Mouse (Mus musculus): ENCODE results near the gene Gm17387. TPM values are rescaled to one million over a fixed set of nuclear protein-coding genes. Genes with fewer than 3 reads are reported as not detected.

Gm17387 gene
- total and polyA plus RNA-seq, 2 experiments from 2014 or later: not detected

- H3K4me2 ChIP-seq (ENCODE audit: low read depth): no peak within 1 kb of the TSS
- DNase-seq (no peak), ATAC-seq (no peak)
- H3K9me3 ChIP-seq (ENCODE audit: low read length): no peaks in the 10 kb centered on the region
- no peaks in the 10 kb centered on the region for H3K4me1 ChIP-seq (ENCODE audit: insufficient read depth)
- WGBS: 92% methylated on average over 15 of the region's 15 CpGs
- no peak within 1 kb of the TSS for H3K4me3 ChIP-seq (ENCODE audit: low read depth, low read length)
- H3K27ac ChIP-seq (ENCODE audit: low read depth, low read length): no peak within 1 kb of the TSS
- H3K9ac ChIP-seq: no peak within 1 kb of the TSS
- no peaks in the 10 kb centered on the region for H3K36me3 ChIP-seq (ENCODE audit: insufficient read depth)
- H3K27me3 ChIP-seq (ENCODE audit: insufficient read depth, low read length): no peaks in the 10 kb centered on the region
- TF ChIP-seq CTCF (IDR thresholded peaks at IDR 0.05; ENCODE audit: low read depth): no peak
Observed at GRCm38 (mm10) chr7:141077841-141078240, 48.9 kb downstream of the Gm17387 start, which contains the start of gene Pkp3. TSS of gene Pkp3 (plus strand) at chr7:141078218.

GRCm38 (mm10) chr7:141078876-141079275 is 49.9 kb downstream of the Gm17387 start:
- no peaks in the 10 kb centered on the region for H3K4me1 ChIP-seq (ENCODE audit: insufficient read depth)
- H3K9ac ChIP-seq: no peak overlapping the region
- no peak for TF ChIP-seq CTCF (IDR thresholded peaks at IDR 0.05; ENCODE audit: low read depth)
- H3K27me3 ChIP-seq (ENCODE audit: insufficient read depth, low read length): no peaks in the 10 kb centered on the region
- no peaks in the 10 kb centered on the region for H3K36me3 ChIP-seq (ENCODE audit: insufficient read depth)
- WGBS: 86% methylated on average over 4 of the region's 4 CpGs
- DNase-seq: no peak
- H3K4me3 ChIP-seq (ENCODE audit: low read depth, low read length): no peak overlapping the region
- H3K27ac ChIP-seq (ENCODE audit: low read depth, low read length): no peak overlapping the region
- H3K4me2 ChIP-seq (ENCODE audit: low read depth): no peak overlapping the region
- ATAC-seq: no peak
- H3K9me3 ChIP-seq (ENCODE audit: low read length): no peaks in the 10 kb centered on the region

Other genes with a start within 250 kb of the Gm17387 start
Only the 30 nearest of the 32 such genes appear.
- 19.8 and 32.1 TPM in 2 replicates for gene Zfp941, start 207.0 kb upstream of the Gm17387 start, total RNA-seq (2014; rRNA removed)
- gene Zfp941, start 207.0 kb upstream of the Gm17387 start, polyA plus RNA-seq (2015; fragmentation: Nextera tagmentation; extraction: Ambion mirVana): 8.3 and 15.6 TPM in 2 replicates
- not detected in 2 replicates for gene Urah, start 194.1 kb upstream of the Gm17387 start, total RNA-seq (2014; rRNA removed)
- 0.48 and 0.64 TPM in 2 replicates for gene Urah, start 194.1 kb upstream of the Gm17387 start, polyA plus RNA-seq (2015; fragmentation: Nextera tagmentation; extraction: Ambion mirVana)
- not detected in 2 replicates for gene Scgb1c1, start 183.6 kb upstream of the Gm17387 start, total RNA-seq (2014; rRNA removed)
- 0.48 TPM in 1 of 2 replicates, not detected in the other for gene Scgb1c1, start 183.6 kb upstream of the Gm17387 start, polyA plus RNA-seq (2015; fragmentation: Nextera tagmentation; extraction: Ambion mirVana)
- gene Odf3, start 181.3 kb upstream of the Gm17387 start, total RNA-seq (2014; rRNA removed): not detected in 2 replicates
- gene Odf3, start 181.3 kb upstream of the Gm17387 start, polyA plus RNA-seq (2015; fragmentation: Nextera tagmentation; extraction: Ambion mirVana): 0.10 and 0.13 TPM in 2 replicates
- 2.0 and 4.2 TPM in 2 replicates for gene Gm45785, start 172.8 kb upstream of the Gm17387 start, total RNA-seq (2014; rRNA removed)
- not detected in 2 replicates for gene Gm45785, start 172.8 kb upstream of the Gm17387 start, polyA plus RNA-seq (2015; fragmentation: Nextera tagmentation; extraction: Ambion mirVana)
- 98.8 and 123 TPM in 2 replicates for gene Ric8a, start 172.2 kb upstream of the Gm17387 start, total RNA-seq (2014; rRNA removed)
- 79.5 and 91.8 TPM in 2 replicates for gene Ric8a, start 172.2 kb upstream of the Gm17387 start, polyA plus RNA-seq (2015; fragmentation: Nextera tagmentation; extraction: Ambion mirVana)
- 30.8 and 34.5 TPM in 2 replicates for gene Bet1l, start 171.6 kb upstream of the Gm17387 start, total RNA-seq (2014; rRNA removed)
- gene Bet1l, start 171.6 kb upstream of the Gm17387 start, polyA plus RNA-seq (2015; fragmentation: Nextera tagmentation; extraction: Ambion mirVana): 48.8 and 58.0 TPM in 2 replicates
- 164 and 174 TPM in 2 replicates for gene Psmd13, start 147.2 kb upstream of the Gm17387 start, total RNA-seq (2014; rRNA removed)
- gene Psmd13, start 147.2 kb upstream of the Gm17387 start, polyA plus RNA-seq (2015; fragmentation: Nextera tagmentation; extraction: Ambion mirVana): 274 and 298 TPM in 2 replicates
- 41.9 and 46.3 TPM in 2 replicates for gene Sirt3, start 146.8 kb upstream of the Gm17387 start, total RNA-seq (2014; rRNA removed)
- 44.2 and 48.3 TPM in 2 replicates for gene Sirt3, start 146.8 kb upstream of the Gm17387 start, polyA plus RNA-seq (2015; fragmentation: Nextera tagmentation; extraction: Ambion mirVana)
- not detected in 2 replicates for gene Cox8b, start 128.7 kb upstream of the Gm17387 start, total RNA-seq (2014; rRNA removed)
- gene Cox8b, start 128.7 kb upstream of the Gm17387 start, polyA plus RNA-seq (2015; fragmentation: Nextera tagmentation; extraction: Ambion mirVana): not detected in 2 replicates
- gene Nlrp6, start 108.2 kb upstream of the Gm17387 start, total RNA-seq (2014; rRNA removed): 0.85 and 1.00 TPM in 2 replicates
- gene Nlrp6, start 108.2 kb upstream of the Gm17387 start, polyA plus RNA-seq (2015; fragmentation: Nextera tagmentation; extraction: Ambion mirVana): 0.98 and 1.3 TPM in 2 replicates
- 7.2 and 8.5 TPM in 2 replicates for gene Pgghg, start 87.7 kb upstream of the Gm17387 start, total RNA-seq (2014; rRNA removed)
- gene Pgghg, start 87.7 kb upstream of the Gm17387 start, polyA plus RNA-seq (2015; fragmentation: Nextera tagmentation; extraction: Ambion mirVana): 4.7 and 5.3 TPM in 2 replicates
- gene Ifitm5, start 78.8 kb upstream of the Gm17387 start, total RNA-seq (2014; rRNA removed): 0.86 TPM in 1 of 2 replicates, not detected in the other
- 0.28 and 0.45 TPM in 2 replicates for gene Ifitm5, start 78.8 kb upstream of the Gm17387 start, polyA plus RNA-seq (2015; fragmentation: Nextera tagmentation; extraction: Ambion mirVana)
- not detected in 2 replicates for gene Gm45717, start 73.2 kb upstream of the Gm17387 start, total RNA-seq (2014; rRNA removed)
- not detected in 2 replicates for gene Gm45717, start 73.2 kb upstream of the Gm17387 start, polyA plus RNA-seq (2015; fragmentation: Nextera tagmentation; extraction: Ambion mirVana)
- gene Ifitm2, start 73.1 kb upstream of the Gm17387 start, total RNA-seq (2014; rRNA removed): 45.2 and 55.6 TPM in 2 replicates
- 240 and 270 TPM in 2 replicates for gene Ifitm2, start 73.1 kb upstream of the Gm17387 start, polyA plus RNA-seq (2015; fragmentation: Nextera tagmentation; extraction: Ambion mirVana)
- gene Ifitm1, start 61.9 kb upstream of the Gm17387 start, total RNA-seq (2014; rRNA removed): 10.5 and 12.7 TPM in 2 replicates
- gene Ifitm1, start 61.9 kb upstream of the Gm17387 start, polyA plus RNA-seq (2015; fragmentation: Nextera tagmentation; extraction: Ambion mirVana): 14.5 and 19.4 TPM in 2 replicates
- gene Ifitm3, start 18.4 kb upstream of the Gm17387 start, total RNA-seq (2014; rRNA removed): 12.2 and 35.9 TPM in 2 replicates
- 78.8 and 81.3 TPM in 2 replicates for gene Ifitm3, start 18.4 kb upstream of the Gm17387 start, polyA plus RNA-seq (2015; fragmentation: Nextera tagmentation; extraction: Ambion mirVana)
- 2.0 TPM in 1 of 2 replicates, not detected in the other for gene Ifitm6, start 11.2 kb upstream of the Gm17387 start, total RNA-seq (2014; rRNA removed)
- gene Ifitm6, start 11.2 kb upstream of the Gm17387 start, polyA plus RNA-seq (2015; fragmentation: Nextera tagmentation; extraction: Ambion mirVana): 0.34 and 0.38 TPM in 2 replicates
- gene B4galnt4, start 32.0 kb downstream of the Gm17387 start, total RNA-seq (2014; rRNA removed): 126 and 163 TPM in 2 replicates
- 42.3 and 47.4 TPM in 2 replicates for gene B4galnt4, start 32.0 kb downstream of the Gm17387 start, polyA plus RNA-seq (2015; fragmentation: Nextera tagmentation; extraction: Ambion mirVana)
- gene Pkp3, start 49.1 kb downstream of the Gm17387 start, total RNA-seq (2014; rRNA removed): not detected in 2 replicates
- 0.08 TPM in 1 of 2 replicates, not detected in the other for gene Pkp3, start 49.1 kb downstream of the Gm17387 start, polyA plus RNA-seq (2015; fragmentation: Nextera tagmentation; extraction: Ambion mirVana)
- gene Sigirr, start 71.4 kb downstream of the Gm17387 start, total RNA-seq (2014; rRNA removed): 2.9 TPM in 2 replicates
- gene Sigirr, start 71.4 kb downstream of the Gm17387 start, polyA plus RNA-seq (2015; fragmentation: Nextera tagmentation; extraction: Ambion mirVana): 2.4 and 2.7 TPM in 2 replicates
- 0.08 and 0.43 TPM in 2 replicates for gene Ano9, start 88.7 kb downstream of the Gm17387 start, total RNA-seq (2014; rRNA removed)
- 0.05 and 0.20 TPM in 2 replicates for gene Ano9, start 88.7 kb downstream of the Gm17387 start, polyA plus RNA-seq (2015; fragmentation: Nextera tagmentation; extraction: Ambion mirVana)
- 24.5 and 24.9 TPM in 2 replicates for gene Ptdss2, start 93.3 kb downstream of the Gm17387 start, total RNA-seq (2014; rRNA removed)
- gene Ptdss2, start 93.3 kb downstream of the Gm17387 start, polyA plus RNA-seq (2015; fragmentation: Nextera tagmentation; extraction: Ambion mirVana): 70.5 and 78.3 TPM in 2 replicates
- 41.6 and 41.9 TPM in 2 replicates for gene Rnh1, start 143.7 kb downstream of the Gm17387 start, total RNA-seq (2014; rRNA removed)
- gene Rnh1, start 143.7 kb downstream of the Gm17387 start, polyA plus RNA-seq (2015; fragmentation: Nextera tagmentation; extraction: Ambion mirVana): 43.1 and 45.4 TPM in 2 replicates
- 103 and 149 TPM in 2 replicates for gene Hras, start 164.9 kb downstream of the Gm17387 start, total RNA-seq (2014; rRNA removed)
- 198 and 199 TPM in 2 replicates for gene Hras, start 164.9 kb downstream of the Gm17387 start, polyA plus RNA-seq (2015; fragmentation: Nextera tagmentation; extraction: Ambion mirVana)
- gene Lrrc56, start 165.0 kb downstream of the Gm17387 start, total RNA-seq (2014; rRNA removed): 11.1 and 11.7 TPM in 2 replicates
- 10.2 and 10.7 TPM in 2 replicates for gene Lrrc56, start 165.0 kb downstream of the Gm17387 start, polyA plus RNA-seq (2015; fragmentation: Nextera tagmentation; extraction: Ambion mirVana)
- 0.62 TPM in 1 of 2 replicates, not detected in the other for gene Lmntd2, start 184.9 kb downstream of the Gm17387 start, total RNA-seq (2014; rRNA removed)
- gene Lmntd2, start 184.9 kb downstream of the Gm17387 start, polyA plus RNA-seq (2015; fragmentation: Nextera tagmentation; extraction: Ambion mirVana): 0.15 and 0.33 TPM in 2 replicates
- gene Rassf7, start 186.7 kb downstream of the Gm17387 start, total RNA-seq (2014; rRNA removed): 13.3 and 15.8 TPM in 2 replicates
- gene Rassf7, start 186.7 kb downstream of the Gm17387 start, polyA plus RNA-seq (2015; fragmentation: Nextera tagmentation; extraction: Ambion mirVana): 15.6 and 19.1 TPM in 2 replicates
- gene Phrf1, start 199.7 kb downstream of the Gm17387 start, total RNA-seq (2014; rRNA removed): 50.2 and 53.8 TPM in 2 replicates
- gene Phrf1, start 199.7 kb downstream of the Gm17387 start, polyA plus RNA-seq (2015; fragmentation: Nextera tagmentation; extraction: Ambion mirVana): 26.1 and 35.8 TPM in 2 replicates
- 1.3 and 3.8 TPM in 2 replicates for gene Irf7, start 237.3 kb downstream of the Gm17387 start, total RNA-seq (2014; rRNA removed)
- gene Irf7, start 237.3 kb downstream of the Gm17387 start, polyA plus RNA-seq (2015; fragmentation: Nextera tagmentation; extraction: Ambion mirVana): 3.4 and 3.7 TPM in 2 replicates